Mouse (Mus musculus) C2C12 (cell line): ENCODE data around the gene Bok. TPM values are rescaled to one million over a fixed set of nuclear protein-coding genes. Genes with fewer than 3 reads are reported as not detected.

Source experiments
- H3K27me3 ChIP-seq: one replicate; pipeline ENCODE4 v1.6.1; 2011; ENCODE audit not compliant: control insufficient read depth, insufficient read depth, insufficient read length
- H3K36me3 ChIP-seq: one replicate; pipeline ENCODE4 v1.6.1; 2011; ENCODE audit not compliant: control insufficient read depth, insufficient read depth
- H3K4me3 ChIP-seq: one replicate; pipeline ENCODE4 v1.5.1; 2011; ENCODE audit warnings: mild to moderate bottlenecking, control low read depth; ENCODE audit not compliant: poor library complexity, insufficient read depth, severe bottlenecking
- H3K79me2 ChIP-seq: one replicate; pipeline ENCODE4 v1.6.1; 2011; ENCODE audit not compliant: control insufficient read depth, insufficient read depth
- H3K79me3 ChIP-seq: one replicate; pipeline ENCODE4 v1.6.1; 2011; ENCODE audit warnings: low read depth, control low read depth
- H3ac ChIP-seq: one replicate; pipeline ENCODE3; 2011; ENCODE audit warnings: low read depth; ENCODE audit not compliant: control insufficient read depth, insufficient read length
- CEBPB ChIP-seq: IDR thresholded peaks from one replicate; pipeline ENCODE4 v1.6.1; 2011; ENCODE audit warnings: low read depth, mild to moderate bottlenecking, control low read depth, moderate library complexity
- CTCF ChIP-seq: IDR thresholded peaks from one replicate; pipeline ENCODE4 v1.5.1; 2011; ENCODE audit not compliant: control insufficient read depth, insufficient read depth, insufficient read length
- FOSL1 ChIP-seq: IDR thresholded peaks from one replicate; pipeline ENCODE4 v1.8.0; 2011; ENCODE audit warnings: mild to moderate bottlenecking, low read length; ENCODE audit not compliant: poor library complexity, insufficient read depth, severe bottlenecking
- MAX ChIP-seq: IDR thresholded peaks from one replicate; pipeline ENCODE4 v1.6.1; 2011; ENCODE audit warnings: mild to moderate bottlenecking, control low read depth
- MYOD1 ChIP-seq: IDR thresholded peaks from one replicate; pipeline ENCODE4 v1.6.1; 2011; ENCODE audit warnings: low read depth; ENCODE audit not compliant: control insufficient read depth, insufficient read length
- MYOG ChIP-seq: IDR thresholded peaks from one replicate; pipeline ENCODE4 v1.6.1; 2011; ENCODE audit not compliant: control insufficient read depth, insufficient read length; ENCODE audit errors: extremely low read depth
- USF1 ChIP-seq: IDR thresholded peaks from one replicate; pipeline ENCODE4 v1.6.1; 2011; ENCODE audit warnings: low read depth, mild to moderate bottlenecking, control low read depth, moderate library complexity
- polyA plus RNA-seq: library from polyadenylated mRNA; unstranded; fragments of >200 nt; fragmentation: generic; extraction: Trizol; gene quantifications from one replicate; pipeline ENCODE4 v1.2.1, GENCODE M21; 2012; ENCODE audit warnings: missing spikeins

Bok gene
- polyA plus RNA-seq, 1 experiment = 219 TPM

DNA sequence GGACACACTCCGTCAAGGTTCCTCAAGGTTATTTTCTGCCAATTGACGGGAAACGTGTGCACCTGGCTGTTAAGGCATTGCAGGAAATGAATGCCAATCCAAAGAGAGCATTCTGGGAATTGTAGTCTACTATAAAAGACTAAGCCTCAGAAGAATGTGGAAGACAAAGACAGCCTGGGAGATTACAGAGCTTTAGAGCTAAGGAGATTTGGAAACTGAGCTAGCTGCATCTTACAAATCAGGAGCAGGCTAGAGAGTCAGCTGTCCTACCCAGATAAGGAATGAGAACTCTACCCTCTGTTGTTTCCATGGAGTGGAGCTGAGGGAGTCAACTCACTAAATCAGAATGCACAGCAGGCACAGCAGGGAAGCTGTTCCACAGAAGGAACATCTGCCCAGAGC, 46.4 kb downstream of the Bok start:
- TF ChIP-seq MYOG (no peak), MAX (no peak), MYOD1 (no peak), CTCF (no peak), CEBPB (no peak), USF1 (no peak), FOSL1 (no peak)
- Histone ChIP-seq H3K27me3 (no peaks in the 10 kb centered on the region), H3K79me3 (peaks cover 3% of the 10 kb centered on the region), H3K36me3 (peaks cover 7% of the 10 kb centered on the region), H3K4me3 (no peak overlapping the region), H3ac (no peak overlapping the region), H3K79me2 (no peaks in the 10 kb centered on the region)

DNA sequence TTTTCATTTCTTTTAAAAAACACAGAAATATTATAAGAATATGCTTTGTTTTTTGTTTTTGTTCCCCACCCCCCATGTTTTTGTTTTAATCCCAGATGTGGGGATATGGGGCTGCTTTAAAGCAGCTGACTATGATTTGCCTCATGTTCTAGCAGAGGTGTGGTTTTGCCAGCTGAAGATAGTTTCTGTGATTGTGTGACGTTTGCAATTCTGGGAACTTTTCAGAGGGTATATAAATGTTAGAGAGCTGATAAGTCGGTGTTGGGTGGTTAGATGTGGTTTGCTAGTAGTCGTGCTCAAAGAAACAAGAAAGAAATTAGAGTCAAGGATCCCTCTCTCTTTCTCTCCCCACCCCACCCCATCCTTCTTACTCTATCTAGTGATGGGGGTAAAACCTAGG, 50.4 kb downstream of the Bok start:
- Histone ChIP-seq H3K79me2 (peaks cover 36% of the 10 kb centered on the region), H3K79me3 (peaks cover 14% of the 10 kb centered on the region), H3K27me3 (no peaks in the 10 kb centered on the region), H3ac (no peak overlapping the region), H3K4me3 (no peak overlapping the region), H3K36me3 (no peaks in the 10 kb centered on the region)
- no peak for TF ChIP-seq MYOG
- TF ChIP-seq FOSL1 = no peak
- TF ChIP-seq USF1 = no peak
- TF ChIP-seq CEBPB = no peak
- TF ChIP-seq CTCF = no peak
- no peak for TF ChIP-seq MYOD1
- TF ChIP-seq MAX = no peak

DNA sequence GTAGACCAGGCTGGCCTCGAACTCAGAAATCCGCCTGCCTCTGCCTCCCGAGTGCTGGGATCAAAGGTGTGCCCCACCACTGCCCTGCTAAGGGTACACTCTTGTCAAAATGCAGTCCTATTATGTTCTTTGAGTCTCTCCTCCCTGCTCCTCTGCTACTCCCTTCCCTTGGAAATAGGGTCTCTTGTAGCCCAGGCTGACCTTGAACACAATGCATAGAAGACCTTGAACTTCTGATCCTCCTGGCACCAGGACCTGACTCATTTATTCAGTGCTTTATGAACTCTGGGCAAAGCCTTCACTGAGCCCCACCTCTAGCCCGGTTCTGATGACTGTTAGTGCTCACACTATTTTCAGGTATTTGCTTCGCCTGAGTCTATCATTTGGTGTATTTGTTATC, 52.3 kb downstream of the Bok start:
- H3K27me3 ChIP-seq = no peaks in the 10 kb centered on the region
- H3K4me3 ChIP-seq = no peak overlapping the region
- H3ac ChIP-seq = no peak overlapping the region
- H3K79me2 ChIP-seq = peaks cover 54% of the 10 kb centered on the region
- TF ChIP-seq USF1 = no peak
- TF ChIP-seq CEBPB = no peak
- TF ChIP-seq MAX = no peak
- no peak for TF ChIP-seq MYOD1
- TF ChIP-seq FOSL1 = no peak
- no peak for TF ChIP-seq CTCF
- no peak for TF ChIP-seq MYOG
- H3K79me3 ChIP-seq = peaks cover 18% of the 10 kb centered on the region
- no peaks in the 10 kb centered on the region for H3K36me3 ChIP-seq

DNA sequence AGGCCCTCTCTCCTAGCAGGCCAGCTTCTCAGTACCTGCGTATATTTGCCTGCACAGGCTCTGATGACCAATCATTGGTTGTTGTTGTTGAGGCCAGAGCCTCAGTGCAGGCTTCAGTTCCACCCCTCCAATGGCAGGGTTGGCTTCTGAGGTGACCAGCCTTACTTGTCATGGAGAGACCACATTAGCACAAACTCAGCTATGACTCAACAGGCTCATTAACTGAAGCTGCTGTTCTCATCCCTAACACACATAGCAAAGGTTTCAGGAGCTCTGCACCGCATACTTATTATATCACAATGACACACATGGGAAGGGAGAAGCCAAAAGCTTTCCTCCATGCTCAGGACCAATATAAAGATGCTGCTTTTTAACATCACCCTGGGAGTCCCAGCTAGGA, 55.2 kb downstream of the Bok start:
- TF ChIP-seq MYOG (no peak), FOSL1 (no peak), CTCF (no peak), USF1 (no peak), MAX (no peak), CEBPB (no peak), MYOD1 (no peak)
- H3ac ChIP-seq = no peak overlapping the region
- no peak overlapping the region for H3K4me3 ChIP-seq
- peaks cover 26% of the 10 kb centered on the region for H3K79me3 ChIP-seq
- no peaks in the 10 kb centered on the region for H3K27me3 ChIP-seq
- H3K79me2 ChIP-seq = peaks cover 68% of the 10 kb centered on the region
- peaks cover 5% of the 10 kb centered on the region for H3K36me3 ChIP-seq

DNA sequence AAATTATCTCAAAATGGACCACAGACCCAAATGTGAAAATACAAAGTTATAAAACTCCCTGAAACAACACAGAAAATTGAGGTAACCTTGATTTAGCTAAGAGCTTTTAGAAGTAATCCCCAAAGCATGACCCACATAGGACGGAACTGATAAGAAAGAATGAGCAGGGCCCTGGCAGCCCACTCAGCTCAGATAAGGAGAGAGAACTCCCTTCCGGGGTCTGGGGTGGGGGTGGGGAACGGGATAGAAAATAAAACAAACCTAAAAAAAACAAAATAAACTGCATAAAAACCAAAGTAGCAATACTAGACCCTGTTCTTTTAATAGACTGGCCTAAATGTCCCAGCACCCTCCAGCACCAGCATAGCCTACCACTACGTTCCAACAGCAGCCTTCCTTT, 56.5 kb downstream of the Bok start:
- H3ac ChIP-seq = no peak overlapping the region
- H3K36me3 ChIP-seq = peaks cover 10% of the 10 kb centered on the region
- peaks cover 81% of the 10 kb centered on the region for H3K79me2 ChIP-seq
- no peak for TF ChIP-seq MYOD1
- TF ChIP-seq MAX = no peak
- TF ChIP-seq CTCF = no peak
- no peak for TF ChIP-seq USF1
- no peak for TF ChIP-seq FOSL1
- TF ChIP-seq CEBPB = no peak
- no peak for TF ChIP-seq MYOG
- no peaks in the 10 kb centered on the region for H3K27me3 ChIP-seq
- no peak overlapping the region for H3K4me3 ChIP-seq
- H3K79me3 ChIP-seq = peaks cover 25% of the 10 kb centered on the region

DNA sequence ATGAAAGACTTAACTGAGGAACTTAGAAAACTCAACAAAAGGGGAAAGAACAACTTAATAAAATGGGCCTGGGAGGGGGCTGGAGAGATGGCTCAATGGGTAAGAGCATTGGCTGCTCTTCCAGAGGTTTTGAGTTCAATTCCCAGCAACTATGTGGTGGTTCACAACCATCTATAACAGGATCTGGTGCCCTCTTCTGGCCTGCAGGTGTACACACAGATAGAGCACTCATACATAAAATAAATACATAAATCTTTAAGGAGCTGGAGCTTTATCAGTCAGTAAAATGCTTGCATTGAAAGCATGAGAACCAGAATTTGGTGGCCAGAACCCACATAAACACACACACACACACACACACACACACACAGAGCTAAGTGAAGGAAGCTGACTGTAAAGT, 57.5 kb downstream of the Bok start:
- Histone ChIP-seq H3K36me3 (peaks cover 13% of the 10 kb centered on the region), H3K4me3 (no peak overlapping the region), H3K27me3 (no peaks in the 10 kb centered on the region), H3K79me2 (peaks cover 80% of the 10 kb centered on the region), H3K79me3 (peaks cover 23% of the 10 kb centered on the region), H3ac (no peak overlapping the region)
- TF ChIP-seq FOSL1 (no peak), MAX (no peak), CTCF (no peak), CEBPB (no peak), MYOG (no peak), USF1 (no peak), MYOD1 (no peak)

Other genes starting within 250 kb of the Bok start
- 134 TPM for gene Hdlbp, start 206.8 kb upstream of the Bok start, polyA plus RNA-seq
- gene Farp2, start 173.6 kb upstream of the Bok start, polyA plus RNA-seq = 3.0 TPM
- gene Stk25, start 27.0 kb upstream of the Bok start, polyA plus RNA-seq = 57.6 TPM
- 43.4 TPM for gene Atg4b, start 65.8 kb downstream of the Bok start, polyA plus RNA-seq
- 65.2 TPM for gene Thap4, start 69.2 kb downstream of the Bok start, polyA plus RNA-seq
- 255 TPM for gene Dtymk, start 116.3 kb downstream of the Bok start, polyA plus RNA-seq
- 6.1 TPM for gene Ing5, start 118.3 kb downstream of the Bok start, polyA plus RNA-seq
- 6.6 TPM for gene D2hgdh, start 139.2 kb downstream of the Bok start, polyA plus RNA-seq
- gene Gal3st2, start 175.6 kb downstream of the Bok start, polyA plus RNA-seq = not detected
- not detected for gene Gal3st2b, start 232.7 kb downstream of the Bok start, polyA plus RNA-seq